30 mouse cellular contexts compared by ENCODE assay signal in the genomic region with DNA sequence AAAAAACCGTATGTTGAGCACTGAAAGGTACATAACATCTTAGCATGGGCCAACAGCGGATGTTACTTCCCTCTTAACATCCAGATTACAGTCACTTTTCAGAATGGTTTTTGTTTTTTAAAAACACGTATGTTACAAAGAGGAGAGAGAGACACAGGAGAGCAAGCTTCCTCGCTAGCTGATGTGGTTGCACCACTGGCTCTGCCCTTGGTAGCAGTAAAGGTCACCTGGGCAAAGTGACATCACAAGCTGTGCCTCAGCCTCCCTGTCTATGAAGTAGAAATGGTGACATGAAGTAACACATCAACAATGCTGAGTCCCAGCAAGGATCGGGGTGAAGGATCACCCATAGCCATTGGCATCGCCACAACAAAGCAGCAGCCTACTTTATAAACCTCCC.
"Had no signal": no experiment of that assay in that cellular context is flagged by ENCODE, and none has a peak within 500 bp of the region (broad histone marks: within the 10 kb centered on the region; RNA-seq: fewer than 3 reads in every experiment).

No protein-coding gene starts in this region.

- H3K4me3 ChIP-seq: left cerebral cortex, adult 2 months; limb, embryonic 10.5 days; limb, embryonic 12.5 days; limb, embryonic 13.5 days; limb, embryonic 15.5 days; liver, embryonic 12.5 days; liver, embryonic 13.5 days; liver, embryonic 15.5 days; lung, embryonic 15.5 days; megakaryocyte, embryonic 14.5 days; midbrain, embryonic 10.5 days; midbrain, embryonic 12.5 days; midbrain, embryonic 13.5 days; midbrain, embryonic 15.5 days; myocyte had no signal

- H3K27ac ChIP-seq: left cerebral cortex, adult 2 months; limb, embryonic 10.5 days; limb, embryonic 12.5 days; limb, embryonic 13.5 days; limb, embryonic 15.5 days; liver, embryonic 12.5 days; liver, embryonic 13.5 days; liver, embryonic 14.5 days; liver, embryonic 15.5 days; lung, embryonic 15.5 days; macrophage; midbrain, embryonic 10.5 days; midbrain, embryonic 12.5 days; midbrain, embryonic 13.5 days; midbrain, embryonic 15.5 days had no signal

- H3K27me3 ChIP-seq: limb, embryonic 12.5 days; limb, embryonic 13.5 days; limb, embryonic 15.5 days; liver, embryonic 12.5 days; liver, embryonic 13.5 days; liver, embryonic 15.5 days; lung, embryonic 15.5 days; midbrain, embryonic 12.5 days; midbrain, embryonic 13.5 days; midbrain, embryonic 15.5 days had no signal

- H3K9me3 ChIP-seq: limb, embryonic 10.5 days; limb, embryonic 12.5 days; limb, embryonic 13.5 days; limb, embryonic 15.5 days; liver, embryonic 12.5 days; liver, embryonic 13.5 days; liver, embryonic 15.5 days; lung, embryonic 15.5 days; midbrain, embryonic 10.5 days; midbrain, embryonic 12.5 days; midbrain, embryonic 13.5 days; midbrain, embryonic 15.5 days had no signal

- H3K36me3 ChIP-seq: limb, embryonic 10.5 days; limb, embryonic 12.5 days; limb, embryonic 13.5 days; limb, embryonic 15.5 days; liver, embryonic 12.5 days; liver, embryonic 13.5 days; liver, embryonic 15.5 days; lung, embryonic 15.5 days; midbrain, embryonic 10.5 days; midbrain, embryonic 12.5 days; midbrain, embryonic 13.5 days; midbrain, embryonic 15.5 days had no signal

- H3K9ac ChIP-seq: limb, embryonic 12.5 days; limb, embryonic 13.5 days; limb, embryonic 15.5 days; liver, embryonic 12.5 days; liver, embryonic 13.5 days; liver, embryonic 14.5 days; liver, embryonic 15.5 days; liver, postnatal 0 days; lung, embryonic 14.5 days; lung, embryonic 15.5 days; midbrain, embryonic 12.5 days; midbrain, embryonic 13.5 days; midbrain, embryonic 15.5 days had no signal

- DNase-seq: liver; liver, embryonic 13.5 days; liver, postnatal 0 days; lung, adult 18-20 months; lung, adult 2 months; lung, embryonic 14.5 days; lung, postnatal 14 days; lung, postnatal 36 days; lung, postnatal 4 days; midbrain, embryonic 14.5 days had no signal

- H3K4me1 ChIP-seq: limb, embryonic 10.5 days; limb, embryonic 12.5 days; limb, embryonic 13.5 days; limb, embryonic 15.5 days; liver, embryonic 12.5 days; liver, embryonic 13.5 days; liver, embryonic 15.5 days; lung, embryonic 15.5 days; midbrain, embryonic 10.5 days; midbrain, embryonic 12.5 days; midbrain, embryonic 13.5 days; midbrain, embryonic 15.5 days had no signal

- H3K4me2 ChIP-seq: limb, embryonic 12.5 days; limb, embryonic 13.5 days; limb, embryonic 15.5 days; liver, embryonic 11.5 days; liver, embryonic 12.5 days; liver, embryonic 13.5 days; liver, embryonic 15.5 days; lung, embryonic 14.5 days; lung, embryonic 15.5 days; midbrain, embryonic 11.5 days; midbrain, embryonic 12.5 days; midbrain, embryonic 13.5 days; midbrain, embryonic 15.5 days had no signal

- ATAC-seq: liver, embryonic 12.5 days; liver, postnatal 0 days; lung, postnatal 0 days; midbrain, embryonic 13.5 days; midbrain, embryonic 15.5 days; midbrain, embryonic 16.5 days had no signal
